Mouse (Mus musculus): ENCODE results near the gene Cxcl16.

The Cxcl16 gene

DNA sequence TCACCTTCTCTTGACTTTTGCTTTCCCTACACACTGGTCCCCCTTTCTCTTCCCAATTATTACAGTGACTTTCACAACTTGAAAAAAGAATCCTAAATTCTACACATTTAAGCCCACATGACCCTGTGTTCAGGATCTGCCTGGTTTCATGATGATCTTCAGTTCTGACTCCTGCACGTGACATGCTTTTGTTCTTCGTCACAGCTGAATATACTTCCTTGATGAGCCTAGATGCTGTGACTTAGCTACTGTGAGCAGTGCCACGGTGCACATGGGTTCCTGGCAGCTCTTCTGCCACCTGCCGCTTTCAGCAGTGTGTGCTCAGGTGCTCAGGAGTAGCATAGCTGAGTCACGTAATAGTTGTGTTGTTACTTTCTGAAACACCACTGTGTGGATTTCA lies 47.2 kb downstream of the Cxcl16 start:
- no peak for DNase-seq (ENCODE audit: low spot score in 2 of 2)

DNA sequence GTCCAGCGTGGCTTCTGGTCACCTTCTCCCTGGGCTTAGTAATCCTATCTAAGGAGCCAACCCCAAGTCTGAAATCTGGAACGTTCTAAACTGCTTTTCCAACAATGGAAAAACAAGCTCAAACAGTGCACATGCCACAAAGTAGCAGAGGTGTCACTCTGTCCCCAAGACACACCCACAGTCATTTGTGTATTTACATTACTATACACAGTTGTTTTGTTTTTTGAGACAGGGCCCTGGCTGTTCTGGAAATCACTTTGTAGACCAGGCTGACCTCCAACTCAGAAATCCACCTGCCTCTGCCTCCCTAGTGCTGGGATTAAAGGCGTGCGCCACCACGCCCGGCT lies 49.5 kb downstream of the Cxcl16 start:
- no peak for DNase-seq (ENCODE audit: low spot score in 2 of 2)

DNA sequence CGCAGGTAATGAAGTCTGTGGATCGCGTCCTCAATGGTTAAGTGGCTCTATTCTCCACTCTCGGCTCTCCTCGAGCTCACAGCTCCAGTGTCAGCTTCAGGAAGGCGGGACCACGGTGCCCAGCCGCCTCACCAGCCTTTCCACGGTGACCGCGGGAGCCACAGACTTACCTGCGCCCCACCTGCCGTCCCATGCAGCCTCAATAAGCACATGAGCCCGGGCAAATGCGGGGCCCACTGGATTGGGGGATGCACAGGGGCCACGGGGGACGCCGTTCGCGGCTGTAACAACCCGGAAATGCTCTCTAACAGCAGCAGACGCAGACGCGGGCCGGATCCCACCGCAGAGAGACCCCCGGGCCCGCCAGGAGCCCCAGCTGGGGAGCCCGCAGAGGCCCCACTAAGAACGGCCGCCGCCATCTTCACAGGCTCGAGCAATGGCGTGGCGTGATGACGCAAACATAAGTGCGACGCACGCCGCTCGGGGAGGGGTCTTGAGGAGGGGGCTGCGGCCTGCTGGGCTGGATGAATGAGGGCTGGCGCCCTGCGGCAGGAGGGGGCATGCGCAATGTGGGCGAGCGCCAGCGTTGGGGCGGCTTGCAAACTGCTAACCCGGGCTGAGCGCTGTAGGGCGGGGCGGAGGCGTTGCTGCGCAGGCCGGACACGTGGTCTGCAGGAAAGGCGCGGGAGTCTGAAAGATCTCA lies 50.0 kb downstream of the Cxcl16 start, which contains the start of gene Pelp1:
TSS of gene Pelp1 (minus strand) at position 438 of the 703 bp plus-strand sequence.
- peak; percentile 91 to 94 for DNase-seq (ENCODE audit: low spot score in 2 of 2)
